Mouse (Mus musculus) myocyte (in vitro differentiated cells): ENCODE data around the gene Swap70.

Experiments used
- CEBPB ChIP-seq: IDR thresholded peaks from 2 replicates; pipeline ENCODE4 v1.6.1; 2011; ENCODE audit warnings: mild to moderate bottlenecking, moderate library complexity; ENCODE audit not compliant: poor library complexity, insufficient read depth, severe bottlenecking
- E2F4 ChIP-seq: IDR thresholded peaks from one replicate; pipeline ENCODE4 v1.6.1; 2011; ENCODE audit warnings: mild to moderate bottlenecking, control low read depth, moderate library complexity; ENCODE audit not compliant: insufficient read depth
- MAX ChIP-seq: IDR thresholded peaks from one replicate; pipeline ENCODE4 v1.6.1; 2011; ENCODE audit warnings: low read depth, mild to moderate bottlenecking, control low read depth
- MYOD1 ChIP-seq, 3 experiments: IDR thresholded peaks; one replicate each; pipeline ENCODE4 v1.6.1; 2011; ENCODE audit warnings: control low read depth in 2 of 3, low read depth in 2 of 3, mild to moderate bottlenecking in 2 of 3, moderate library complexity in 1 of 3; ENCODE audit not compliant: insufficient read length in 2 of 3, control insufficient read depth in 1 of 3
- MYOG ChIP-seq, 3 experiments: IDR thresholded peaks; one replicate each; pipeline ENCODE4 v1.6.1; 2011; ENCODE audit warnings: control low read depth in 2 of 3, low read depth in 2 of 3, mild to moderate bottlenecking in 2 of 3; ENCODE audit not compliant: insufficient read length in 2 of 3, control insufficient read depth in 1 of 3, insufficient read depth in 1 of 3
- POLR2A ChIP-seq: IDR thresholded peaks from one replicate; pipeline ENCODE4 v1.6.1; 2011; ENCODE audit warnings: low read depth, mild to moderate bottlenecking, control low read depth, moderate library complexity; ENCODE audit not compliant: insufficient read length
- POLR2AphosphoS2 ChIP-seq: IDR thresholded peaks from one replicate; pipeline ENCODE4 v1.6.1; 2011; ENCODE audit warnings: low read depth, control low read depth; ENCODE audit not compliant: insufficient read length
- REST ChIP-seq: IDR thresholded peaks from one replicate; pipeline ENCODE4 v1.6.1; 2011; ENCODE audit warnings: mild to moderate bottlenecking, control low read depth, moderate library complexity; ENCODE audit not compliant: insufficient read depth, insufficient read length
- TCF12 ChIP-seq: IDR thresholded peaks from one replicate; pipeline ENCODE4 v1.6.1; 2011; ENCODE audit warnings: mild to moderate bottlenecking, control low read depth; ENCODE audit not compliant: poor library complexity, insufficient read depth, severe bottlenecking
- TCF3 ChIP-seq: IDR thresholded peaks from one replicate; pipeline ENCODE4 v1.6.1; 2011; ENCODE audit warnings: low read depth, control low read depth; ENCODE audit not compliant: insufficient read length
- USF1 ChIP-seq: IDR thresholded peaks from one replicate; pipeline ENCODE4 v1.6.1; 2011; ENCODE audit warnings: low read depth, mild to moderate bottlenecking, control low read depth, moderate library complexity

DNA sequence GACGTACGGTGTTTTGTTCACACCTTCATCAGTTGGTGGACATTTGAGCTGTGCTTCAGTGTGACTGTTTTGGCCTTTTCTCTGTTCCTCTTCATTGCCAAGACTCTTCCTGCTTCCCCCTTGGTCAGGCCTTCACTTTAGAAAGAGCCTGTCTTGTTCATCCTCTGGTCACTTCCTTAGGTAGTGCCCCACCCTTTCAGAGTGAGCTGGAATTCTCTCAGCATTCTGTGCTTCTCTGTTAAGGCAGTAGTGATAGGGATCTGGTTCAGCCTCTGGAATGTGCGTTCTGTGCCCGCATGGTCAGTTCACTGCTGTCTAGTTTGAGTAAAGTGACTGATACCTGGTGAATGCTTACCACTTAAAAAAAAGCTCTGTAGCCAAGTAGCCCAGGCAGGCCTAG lies 27.2 kb downstream of the Swap70 start:
- TF ChIP-seq MAX (no peak), REST (no peak), POLR2A (no peak), TCF3 (no peak), TCF12 (no peak), CEBPB (no peak), MYOD1 (IDR thresholded peaks at IDR 0.05; ENCODE audit: control insufficient read depth in 1 of 3, insufficient read length in 2 of 3, low read depth in 2 of 3) (no peak), POLR2AphosphoS2 (no peak), MYOG (IDR thresholded peaks at IDR 0.05; ENCODE audit: control insufficient read depth in 1 of 3, insufficient read depth in 1 of 3, insufficient read length in 2 of 3, low read depth in 2 of 3) (no peak), USF1 (no peak), E2F4 (no peak)
